Mouse (Mus musculus): ENCODE results near the gene Ttc39b. TPM values are rescaled to one million over a fixed set of nuclear protein-coding genes. Genes with fewer than 3 reads are reported as not detected.

The Ttc39b gene
- total RNA-seq, 2 experiments from 2014 or later = 13.4 to 17.7 TPM

GRCm38 (mm10) chr4:83284768-83285350 lies 39.2 kb downstream of the Ttc39b start:
- intact Hi-C loops (cut with DNase I) = no loop called here
- DNase-seq = peak in 1 of 2 experiments; percentile 44

- DNase-seq = peak in 1 of 2 experiments; percentile 27
- intact Hi-C loops (cut with DNase I) = no loop called here
Observed at GRCm38 (mm10) chr4:83283973-83284767, 39.9 kb downstream of the Ttc39b start.

- intact Hi-C loops (cut with DNase I) = no loop called here
- no peak for DNase-seq
Observed at GRCm38 (mm10) chr4:83282424-83282823, 41.6 kb downstream of the Ttc39b start.

- DNase-seq = no peak
- intact Hi-C loops (cut with DNase I) = no loop called here
Observed at GRCm38 (mm10) chr4:83279236-83279635, 44.8 kb downstream of the Ttc39b start.

GRCm38 (mm10) chr4:83274241-83274640 lies 49.8 kb downstream of the Ttc39b start:
- DNase-seq = no peak
- intact Hi-C loops (cut with DNase I) = no loop called here

- intact Hi-C loops (cut with DNase I) = no loop called here
- peak; percentile 10 to 16 for DNase-seq
Observed at GRCm38 (mm10) chr4:83273616-83274050, 50.4 kb downstream of the Ttc39b start.

- DNase-seq = no peak
- intact Hi-C loops (cut with DNase I) = no loop called here
Observed at GRCm38 (mm10) chr4:83272917-83273615, 51.0 kb downstream of the Ttc39b start.

- no peak for DNase-seq
- intact Hi-C loops (cut with DNase I) = no loop called here
Observed at GRCm38 (mm10) chr4:83270481-83270880, 53.6 kb downstream of the Ttc39b start.

- intact Hi-C loops (cut with DNase I) = no loop called here
- DNase-seq = no peak
Observed at GRCm38 (mm10) chr4:83269614-83270013, 54.4 kb downstream of the Ttc39b start.

- intact Hi-C loops (cut with DNase I) = no loop called here
- no peak for DNase-seq
Observed at GRCm38 (mm10) chr4:83265926-83266692, 57.9 kb downstream of the Ttc39b start.

- intact Hi-C loops (cut with DNase I) = loop anchor here (5.0 kb wide), 2 partner anchors 37 to 307 kb away; no protein-coding TSS in a partner anchor
- no peak for DNase-seq
Observed at GRCm38 (mm10) chr4:83264832-83265231, 59.2 kb downstream of the Ttc39b start.

GRCm38 (mm10) chr4:83261998-83262397 lies 62.1 kb downstream of the Ttc39b start:
- DNase-seq = peak; percentile 44 to 59
- intact Hi-C loops (cut with DNase I) = loop anchor here (2.0 to 5.0 kb wide), 4 partner anchors 40 to 310 kb away; partner anchors contain the start of gene Ttc39b

GRCm38 (mm10) chr4:83259690-83260089 lies 64.4 kb downstream of the Ttc39b start:
- intact Hi-C loops (cut with DNase I) = loop anchor here (5.0 kb wide), 2 partner anchors 43 to 313 kb away; no protein-coding TSS in a partner anchor
- no peak for DNase-seq

- intact Hi-C loops (cut with DNase I) = no loop called here
- DNase-seq = no peak
Observed at GRCm38 (mm10) chr4:83258273-83258672, 65.8 kb downstream of the Ttc39b start.

GRCm38 (mm10) chr4:83257279-83258260 lies 66.5 kb downstream of the Ttc39b start:
- intact Hi-C loops (cut with DNase I) = no loop called here
- no peak for DNase-seq

- intact Hi-C loops (cut with DNase I) = no loop called here
Observed at GRCm38 (mm10) chr4:83256779-83257178, 67.3 kb downstream of the Ttc39b start.

GRCm38 (mm10) chr4:83254941-83255340 lies 69.1 kb downstream of the Ttc39b start:
- no peak for DNase-seq
- intact Hi-C loops (cut with DNase I) = no loop called here

More at GRCm38 (mm10) chr4:83256779-83257178, 67.3 kb downstream of the Ttc39b start:
- DNase-seq = peak; percentile 16 to 25

- intact Hi-C loops (cut with DNase I) = no loop called here
- no peak for DNase-seq
Observed at GRCm38 (mm10) chr4:83253679-83254078, 70.4 kb downstream of the Ttc39b start.

GRCm38 (mm10) chr4:83243706-83244105 lies 80.3 kb downstream of the Ttc39b start:
- intact Hi-C loops (cut with DNase I) = no loop called here

More at GRCm38 (mm10) chr4:83243706-83244105, 80.3 kb downstream of the Ttc39b start:
- DNase-seq = no peak
